Mouse (Mus musculus) thymus, adult 2 months (tissue): ENCODE results near the gene Kcng4.

Experiments used
- CTCF ChIP-seq: fragments of 200-500 bp; IDR thresholded peaks from 2 replicates; pipeline ENCODE4 v1.5.1; 2012; ENCODE audit warnings: mild to moderate bottlenecking, control low read depth, low read length, moderate library complexity, borderline replicate concordance; ENCODE audit not compliant: control insufficient read depth, poor library complexity, insufficient read depth; ENCODE audit errors: extremely low read depth
- POLR2A ChIP-seq: fragments of 200-500 bp; IDR thresholded peaks from 2 replicates; pipeline ENCODE4 v1.6.1; 2012; ENCODE audit warnings: mild to moderate bottlenecking, low read length, control low read depth, moderate library complexity; ENCODE audit not compliant: control insufficient read depth, poor library complexity, insufficient read depth; ENCODE audit errors: extremely low read depth

- no peak for TF ChIP-seq POLR2A
- no peak for TF ChIP-seq CTCF
Observed at GRCm38 (mm10) chr8:119616811-119617210, 18.7 kb downstream of the Kcng4 start.
